Mouse (Mus musculus): ENCODE measurements around the gene P2ry12.

Gene P2ry12

GRCm38 (mm10) chr3:59234878-59235277 lies 27.8 kb downstream of the P2ry12 start:
- no peak for DNase-seq (ENCODE audit: low read depth, low spot score)

DNA sequence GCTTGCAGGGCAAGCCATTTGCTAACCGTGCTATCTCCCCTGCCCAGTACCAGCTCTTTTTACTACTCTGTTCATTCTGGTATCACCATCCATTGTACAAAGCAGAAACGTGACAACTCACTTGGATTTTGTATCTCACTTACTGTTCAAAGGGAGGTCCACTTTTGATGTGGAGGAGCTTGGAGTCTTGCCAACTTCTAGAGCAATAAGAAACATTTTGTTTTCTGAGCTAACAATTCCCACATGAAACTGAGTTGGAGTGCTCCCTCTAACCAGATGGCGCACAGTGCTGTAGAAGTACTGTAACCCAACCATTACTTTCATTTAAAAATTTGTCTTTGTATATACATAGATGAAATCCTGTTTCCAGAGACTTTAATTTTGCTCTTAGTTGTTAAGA lies 31.8 kb downstream of the P2ry12 start:
- no peak for DNase-seq (ENCODE audit: low read depth, low spot score)

GRCm38 (mm10) chr3:59228730-59229551 lies 33.7 kb downstream of the P2ry12 start:
- no peak for DNase-seq (ENCODE audit: low read depth, low spot score)

- DNase-seq (ENCODE audit: low read depth, low spot score), result no peak
Observed at GRCm38 (mm10) chr3:59227696-59228095, 35.0 kb downstream of the P2ry12 start.

DNA sequence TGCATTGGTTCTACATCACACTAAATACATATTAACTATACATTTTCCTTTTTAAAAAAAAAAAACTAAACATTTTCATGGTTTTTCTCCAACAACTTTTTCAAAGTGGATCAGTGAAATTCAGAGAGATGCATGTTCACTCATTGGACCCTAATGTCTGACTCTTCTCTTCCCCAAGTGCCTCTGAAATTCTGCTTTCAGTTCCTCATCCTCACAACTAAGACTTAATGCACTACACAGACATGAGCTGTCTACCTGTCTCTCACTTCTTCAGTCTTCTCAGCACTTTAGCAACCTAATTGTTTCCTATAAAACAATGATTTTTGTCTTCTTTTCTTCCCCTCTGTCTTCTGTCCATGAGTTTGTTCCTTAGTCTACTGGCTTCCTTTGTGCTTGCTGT lies 37.3 kb downstream of the P2ry12 start:
- DNase-seq (ENCODE audit: low read depth, low spot score), result no peak

- no peak for DNase-seq (ENCODE audit: low read depth, low spot score)
Observed at GRCm38 (mm10) chr3:59222303-59222702, 40.4 kb downstream of the P2ry12 start.

- no peak for DNase-seq (ENCODE audit: low read depth, low spot score)
Observed at GRCm38 (mm10) chr3:59219326-59219725, 43.3 kb downstream of the P2ry12 start.

GRCm38 (mm10) chr3:59217211-59217610 lies 45.5 kb downstream of the P2ry12 start:
- no peak for DNase-seq (ENCODE audit: low read depth, low spot score)

GRCm38 (mm10) chr3:59212404-59212803 lies 50.3 kb downstream of the P2ry12 start:
- DNase-seq (ENCODE audit: low read depth, low spot score), result no peak

DNA sequence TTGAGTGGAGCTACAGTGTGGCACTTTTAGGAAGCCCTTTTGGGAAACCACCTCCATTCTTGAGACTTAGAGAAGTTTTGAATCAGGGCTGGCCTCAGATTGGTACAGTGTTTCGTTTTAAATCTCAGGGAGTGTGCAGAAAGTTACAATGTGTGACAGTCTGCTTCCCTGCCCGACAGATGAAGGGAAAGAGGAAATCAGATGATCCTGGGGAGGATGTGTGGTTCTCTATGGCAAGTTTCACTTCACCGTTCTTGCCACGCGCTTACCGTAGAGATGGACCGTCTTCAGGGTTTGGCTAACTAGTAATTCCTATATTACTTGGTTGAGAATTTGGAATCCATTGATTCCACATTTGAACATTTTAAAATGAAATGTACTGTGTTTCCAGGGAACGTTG lies 50.9 kb downstream of the P2ry12 start:
- DNase-seq (ENCODE audit: low read depth, low spot score), result no peak

DNA sequence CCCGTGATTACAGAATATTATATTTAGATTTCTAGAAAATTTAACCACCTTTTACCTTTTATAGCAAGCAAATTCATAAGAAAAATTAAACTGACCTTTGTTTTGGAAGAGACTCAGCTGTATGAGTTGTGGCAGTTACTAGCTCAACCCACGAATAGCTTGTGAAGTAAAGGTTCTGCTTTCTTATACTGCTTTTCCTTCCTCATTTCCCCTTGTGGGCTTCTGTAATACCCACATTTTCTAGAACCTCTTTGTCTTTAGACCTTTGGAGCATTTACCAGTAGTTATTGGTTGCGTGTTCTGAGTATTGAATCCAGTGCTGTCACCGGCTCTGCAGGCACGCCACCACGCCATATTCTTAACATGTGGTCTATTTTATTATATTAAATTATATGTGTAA lies 51.9 kb downstream of the P2ry12 start, which contains the start of gene P2ry13:
P2ry13 (minus strand) TSS at position 156 of the 400 bp plus-strand sequence.
- DNase-seq (ENCODE audit: low read depth, low spot score), result no peak

DNA sequence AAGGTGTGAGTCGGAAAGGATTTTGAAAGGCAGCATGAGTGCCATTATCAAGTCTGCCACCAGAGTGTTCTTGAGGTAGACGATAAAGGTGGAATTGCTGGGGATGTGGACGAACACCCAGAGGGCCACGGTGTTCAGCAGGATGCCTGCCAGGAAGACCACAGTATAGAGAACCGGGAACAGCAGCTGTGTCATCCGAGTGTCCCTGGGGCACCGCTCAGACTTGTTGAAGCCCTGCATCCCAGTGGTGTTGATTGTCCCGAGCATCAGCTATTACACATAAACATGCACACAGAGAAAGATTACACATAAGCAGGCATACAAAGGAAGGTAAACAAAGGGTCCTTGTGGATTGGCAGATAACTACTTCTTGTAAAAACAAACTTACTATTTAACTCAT lies 52.6 kb downstream of the P2ry12 start:
- DNase-seq (ENCODE audit: low read depth, low spot score), result no peak

- peak; percentile 67 for DNase-seq (ENCODE audit: low read depth, low spot score)
Observed at GRCm38 (mm10) chr3:59208650-59209548, 53.8 kb downstream of the P2ry12 start.

GRCm38 (mm10) chr3:59205941-59206340 lies 56.7 kb downstream of the P2ry12 start:
- DNase-seq (ENCODE audit: low read depth, low spot score), result no peak

DNA sequence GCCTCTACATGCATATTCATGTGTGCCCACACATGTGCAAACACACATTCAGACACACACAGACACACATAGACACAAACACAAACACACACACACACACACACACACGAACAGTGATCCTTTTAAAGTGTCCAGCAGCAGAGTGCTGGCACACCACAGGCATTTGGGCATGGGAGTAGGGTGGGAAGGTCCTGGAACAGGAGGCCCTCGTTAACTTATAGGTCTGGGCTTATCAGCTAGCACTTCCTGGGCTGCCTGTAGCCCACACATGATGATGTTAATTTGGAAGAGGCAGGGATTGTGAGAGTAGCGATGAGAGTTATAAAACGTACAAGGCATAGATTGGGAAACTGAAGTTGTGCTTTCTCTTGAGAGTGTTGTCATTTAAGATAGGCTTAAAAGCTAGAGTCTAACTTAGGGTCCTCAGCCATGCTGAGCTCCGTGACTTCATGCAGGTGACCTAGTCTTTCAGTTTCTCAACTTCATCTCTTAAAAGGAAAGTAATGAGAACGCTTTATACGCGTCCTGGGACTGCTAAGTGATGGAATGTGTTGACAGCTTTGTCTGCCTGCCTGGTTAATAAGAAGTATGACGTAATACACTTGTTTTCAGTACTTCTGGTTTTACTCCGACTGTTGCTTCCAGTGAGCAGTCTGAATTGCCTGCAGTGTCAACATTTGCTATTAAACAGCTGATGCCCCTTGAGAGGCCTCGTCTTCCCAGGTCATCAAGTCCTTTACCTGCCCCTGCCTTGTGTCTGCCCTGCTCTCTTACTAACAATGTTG lies 57.8 kb downstream of the P2ry12 start:
- DNase-seq (ENCODE audit: low read depth, low spot score), result no peak

- no peak for DNase-seq (ENCODE audit: low read depth, low spot score)
Observed at GRCm38 (mm10) chr3:59203802-59204520, 58.7 kb downstream of the P2ry12 start.

DNA sequence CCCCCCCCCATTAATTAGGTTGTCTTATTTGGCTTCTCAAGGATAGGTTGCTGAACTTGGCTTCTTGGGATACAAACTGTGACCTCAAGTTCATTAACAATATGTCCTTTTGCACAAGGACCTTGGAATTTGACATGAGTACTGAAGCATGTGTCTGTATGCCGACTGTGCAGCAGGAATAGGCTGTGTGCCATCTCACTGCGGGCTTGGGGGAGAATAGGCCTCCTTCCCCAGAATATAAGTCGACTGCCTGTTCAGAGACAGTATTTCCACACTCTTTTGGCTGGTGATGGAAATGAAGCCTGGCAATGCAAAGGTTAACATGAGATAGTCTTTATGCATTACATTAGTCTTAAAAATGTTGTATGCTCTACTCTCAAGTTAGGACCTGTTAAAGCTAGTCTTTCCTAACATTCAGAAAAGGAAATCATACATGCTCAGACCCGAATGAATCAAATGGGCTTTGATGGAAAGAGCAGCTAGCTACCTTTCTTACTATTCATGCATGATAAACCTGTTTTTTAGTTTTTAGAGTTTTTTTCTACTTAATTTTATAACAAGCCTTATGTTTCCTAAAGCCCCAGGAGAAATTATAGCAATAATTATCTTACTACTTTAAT lies 65.2 kb downstream of the P2ry12 start:
- no peak for DNase-seq (ENCODE audit: low read depth, low spot score)

DNA sequence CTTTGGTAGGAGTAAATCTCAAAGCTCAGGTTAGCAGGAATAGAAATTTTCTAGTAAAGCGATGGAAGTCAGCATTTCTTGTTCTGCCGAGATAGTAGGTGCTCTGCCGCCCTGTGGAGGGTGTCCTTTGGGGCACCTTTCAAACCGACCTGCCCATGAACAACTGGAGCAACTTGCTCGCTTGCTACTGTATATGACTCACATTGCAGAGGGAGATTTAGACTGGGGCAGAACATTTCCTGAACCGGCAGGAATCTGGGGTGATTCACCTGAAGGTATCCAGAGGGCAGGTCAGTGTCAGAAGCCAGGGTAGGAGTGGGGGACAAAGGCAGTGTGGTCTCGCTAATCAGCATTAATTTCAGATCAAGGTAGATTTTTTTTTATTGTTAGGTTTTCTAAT lies 67.7 kb downstream of the P2ry12 start, which contains the start of gene Gpr87:
Gpr87 (minus strand) TSS at position 167 of the 400 bp plus-strand sequence.
- DNase-seq (ENCODE audit: low read depth, low spot score), result no peak

DNA sequence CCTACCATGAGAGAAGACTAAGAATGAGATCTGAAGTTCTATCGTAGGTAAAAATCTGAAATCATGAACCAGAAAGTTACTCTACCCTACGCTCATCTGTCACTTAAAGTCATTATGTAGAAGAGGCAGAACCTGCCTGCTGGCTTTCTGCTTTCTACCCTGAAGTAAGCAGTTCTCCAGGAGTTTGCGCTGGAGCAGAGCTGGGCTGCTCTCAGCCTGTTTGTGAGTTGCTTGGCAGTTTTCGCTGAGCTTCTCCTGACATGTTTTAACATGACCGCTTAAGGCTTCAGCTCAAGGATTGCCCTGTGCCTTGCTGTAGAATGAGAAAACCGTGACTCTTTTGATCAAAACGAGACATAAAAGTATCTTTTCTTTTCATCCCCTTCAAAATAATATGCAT lies 68.6 kb downstream of the P2ry12 start:
- no peak for DNase-seq (ENCODE audit: low read depth, low spot score)

- no peak for DNase-seq (ENCODE audit: low read depth, low spot score)
Observed at GRCm38 (mm10) chr3:59191674-59192073, 71.0 kb downstream of the P2ry12 start.

GRCm38 (mm10) chr3:59187336-59187735 lies 75.3 kb downstream of the P2ry12 start:
- no peak for DNase-seq (ENCODE audit: low read depth, low spot score)

All from embryo, embryonic 11.5 days (tissue).